Mouse (Mus musculus): ENCODE results near the gene Trex1. TPM values are rescaled to one million over a fixed set of nuclear protein-coding genes. Genes with fewer than 3 reads are reported as not detected.

The Trex1 gene
- polyA plus RNA-seq, 1 experiment: 49.1 TPM

- Histone ChIP-seq H3K4me1 (peaks cover 86% of the 10 kb centered on the region), H3K9me3 (no peaks in the 10 kb centered on the region), H3K4me3 (replicated peaks) (peak overlapping the region; percentile 76), H3K27me3 (replicated peaks) (no peaks in the 10 kb centered on the region), H3K36me3 (replicated peaks; ENCODE audit: low read length) (peaks cover 52% of the 10 kb centered on the region)
- TF ChIP-seq FLI1 (IDR thresholded peaks at IDR 0.05; ENCODE audit: low read length) (no peak), GATA1 (IDR thresholded peaks at IDR 0.05; ENCODE audit: borderline replicate concordance, low read length) (no peak)
Measured at GRCm38 (mm10) chr9:109008081-109008480, 51.5 kb downstream of the Trex1 start.

Other genes with a start within 250 kb of the Trex1 start
- 1.5 TPM in 1 of 2 replicates, not detected in the other for gene Celsr3, start 233.4 kb downstream of the Trex1 start, polyA plus RNA-seq (2012; ENCODE audit: insufficient read depth, low replicate concordance)
- 8.6 and 23.5 TPM in 2 replicates for gene Slc26a6, start 206.5 kb downstream of the Trex1 start, polyA plus RNA-seq (2012; ENCODE audit: insufficient read depth, low replicate concordance)
- gene Tmem89, start 145.1 kb downstream of the Trex1 start, polyA plus RNA-seq (2012; ENCODE audit: insufficient read depth, low replicate concordance): not detected in 2 replicates
- gene Uqcrc1, start 123.1 kb downstream of the Trex1 start, polyA plus RNA-seq (2012; ENCODE audit: insufficient read depth, low replicate concordance): 221 and 266 TPM in 2 replicates
- gene Col7a1, start 106.1 kb downstream of the Trex1 start, polyA plus RNA-seq (2012; ENCODE audit: insufficient read depth, low replicate concordance): 0.36 and 2.2 TPM in 2 replicates
- 0.18 TPM in 1 of 2 replicates, not detected in the other for gene Ucn2, start 73.7 kb downstream of the Trex1 start, polyA plus RNA-seq (2012; ENCODE audit: insufficient read depth, low replicate concordance)
- gene Pfkfb4, start 68.0 kb downstream of the Trex1 start, polyA plus RNA-seq (2012; ENCODE audit: insufficient read depth, low replicate concordance): 2.4 and 5.8 TPM in 2 replicates
- gene Shisa5, start 21.2 kb downstream of the Trex1 start, polyA plus RNA-seq (2012; ENCODE audit: insufficient read depth, low replicate concordance): 375 and 575 TPM in 2 replicates
- 2.2 and 2.8 TPM in 2 replicates for gene Atrip, start 14.4 kb upstream of the Trex1 start, polyA plus RNA-seq (2012; ENCODE audit: insufficient read depth, low replicate concordance)
- 3.8 TPM in 1 of 2 replicates, not detected in the other for gene Ccdc51, start 22.8 kb upstream of the Trex1 start, polyA plus RNA-seq (2012; ENCODE audit: insufficient read depth, low replicate concordance)
- 28.0 and 687 TPM in 2 replicates for gene Tma7, start 22.9 kb upstream of the Trex1 start, polyA plus RNA-seq (2012; ENCODE audit: insufficient read depth, low replicate concordance)
- not detected in 2 replicates for gene Plxnb1, start 35.7 kb upstream of the Trex1 start, polyA plus RNA-seq (2012; ENCODE audit: insufficient read depth, low replicate concordance)
- gene Fbxw21, start 102.3 kb upstream of the Trex1 start, polyA plus RNA-seq (2012; ENCODE audit: insufficient read depth, low replicate concordance): not detected in 2 replicates
- not detected in 2 replicates for gene Fbxw13, start 136.2 kb upstream of the Trex1 start, polyA plus RNA-seq (2012; ENCODE audit: insufficient read depth, low replicate concordance)
- not detected in 2 replicates for gene Fbxw20, start 175.0 kb upstream of the Trex1 start, polyA plus RNA-seq (2012; ENCODE audit: insufficient read depth, low replicate concordance)
- not detected in 2 replicates for gene Fbxw14, start 227.9 kb upstream of the Trex1 start, polyA plus RNA-seq (2012; ENCODE audit: insufficient read depth, low replicate concordance)